Mouse (Mus musculus) intestine, embryonic 16.5 days (tissue): ENCODE measurements at regions not wholly inside any gene's neighbourhood (a gene's known extent, or its start where the extent isn't known, plus 50 kb on each side); places are given as distances from the start of the nearest gene placed in this dataset.

Experiments used
- ATAC-seq: fragments of 200-750 bp; cut with Nextera tagmentation; 2 replicates; pipeline ENCODE4 v1.8.0; 2017; ENCODE audit warnings: moderate TSS enrichment, moderate library complexity
- H3K27ac ChIP-seq: fragments of 300-500 bp; sonication (generic); 2 replicates; pipeline ENCODE4 v1.5.1; 2014; ENCODE audit warnings: mild to moderate bottlenecking, low read length
- H3K27me3 ChIP-seq: fragments of 300-500 bp; sonication (generic); replicated peaks from 2 replicates; pipeline ENCODE4 v1.6.1; 2014; ENCODE audit warnings: low read length, control low read depth, mixed read lengths; ENCODE audit not compliant: control insufficient read depth, insufficient read depth
- H3K36me3 ChIP-seq: fragments of 300-500 bp; sonication (generic); 2 replicates; pipeline ENCODE4 v1.6.1; 2014; ENCODE audit warnings: low read length, control low read depth; ENCODE audit not compliant: control insufficient read depth, insufficient read depth
- H3K4me1 ChIP-seq: fragments of 300-500 bp; sonication (generic); 2 replicates; pipeline ENCODE4 v1.6.1; 2014; ENCODE audit warnings: low read length, control low read depth, mixed read lengths; ENCODE audit not compliant: control insufficient read depth, insufficient read depth
- H3K4me2 ChIP-seq: fragments of 300-500 bp; sonication (generic); 2 replicates; pipeline ENCODE4 v1.6.1; 2014; ENCODE audit warnings: low read depth, low read length, control low read depth
- H3K4me3 ChIP-seq: fragments of 300-500 bp; sonication (generic); 2 replicates; pipeline ENCODE4 v1.5.1; 2014; ENCODE audit warnings: mild to moderate bottlenecking, low read length
- H3K9ac ChIP-seq: fragments of 300-500 bp; sonication (generic); 2 replicates; pipeline ENCODE4 v1.6.1; 2014; ENCODE audit warnings: low read depth, low read length
- H3K9me3 ChIP-seq: fragments of 300-500 bp; sonication (generic); 2 replicates; pipeline ENCODE4 v1.6.1; 2016; ENCODE audit warnings: low read length, control low read depth; ENCODE audit not compliant: control insufficient read depth
- WGBS: fragments of 180-500 bp; shearing (Covaris S2); extraction: QIAGEN DNeasy Blood & Tissue Kit; methylation state at CpG from one replicate; pipeline ENCODE4 v1.1.7; 2014; 5-methylcytosine and 5-hydroxymethylcytosine counted together

DNA sequence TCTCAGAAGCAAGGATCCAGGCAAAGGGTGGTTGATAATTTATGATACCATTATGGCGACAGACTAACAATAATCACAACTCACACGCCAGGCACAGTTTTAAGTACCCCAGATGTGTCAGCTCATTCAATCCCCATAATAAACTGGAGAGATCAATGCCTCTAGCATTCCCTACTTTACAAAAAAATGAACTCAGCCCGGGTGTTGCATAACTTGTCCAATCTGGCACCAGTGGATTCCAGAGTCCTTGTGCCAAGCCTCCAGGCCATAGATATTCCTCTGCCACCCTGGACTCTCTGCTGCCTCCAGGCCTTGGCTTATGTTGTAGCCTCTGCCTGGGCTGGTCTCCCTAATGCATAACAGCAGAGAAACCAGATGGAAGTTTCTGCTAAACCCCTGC, 185.0 kb downstream of the CK137956 start:
- Histone ChIP-seq H3K9me3 (no peaks in the 10 kb centered on the region), H3K36me3 (no peaks in the 10 kb centered on the region), H3K4me3 (no peak overlapping the region), H3K4me2 (no peak overlapping the region), H3K4me1 (no peaks in the 10 kb centered on the region), H3K9ac (no peak overlapping the region), H3K27ac (no peak overlapping the region), H3K27me3 (no peaks in the 10 kb centered on the region)
- no peak for ATAC-seq
- 71% methylated on average over 3 of the region's 3 CpGs for WGBS

DNA sequence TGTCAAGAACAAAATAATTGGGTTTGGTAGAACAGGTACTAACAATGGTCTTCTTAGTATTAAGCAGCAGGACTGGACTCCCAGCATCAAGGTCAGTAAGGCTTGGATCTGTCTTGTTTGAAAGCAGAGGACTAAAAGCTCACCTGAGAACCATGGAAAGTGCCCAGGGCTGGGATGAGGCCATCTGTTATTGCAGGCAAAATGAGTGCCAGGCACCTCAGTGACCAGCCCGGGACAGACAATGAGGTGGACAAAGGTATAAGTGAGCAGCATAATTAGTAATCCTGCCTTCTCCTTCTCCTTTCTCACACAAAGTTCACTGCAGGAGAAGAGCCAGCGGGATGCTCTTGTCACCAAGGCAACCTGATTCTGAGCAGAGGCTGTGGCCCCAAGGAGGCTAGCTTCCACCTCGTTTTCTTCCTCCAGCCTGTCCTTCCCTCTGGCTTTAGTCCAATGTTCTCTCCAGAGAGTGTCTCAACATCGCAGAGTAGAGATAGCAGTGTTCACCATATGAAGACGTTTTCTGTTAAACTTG, 198.7 kb downstream of the CK137956 start:
- Histone ChIP-seq H3K4me3 (no peak overlapping the region), H3K9ac (no peak overlapping the region), H3K9me3 (no peaks in the 10 kb centered on the region), H3K36me3 (no peaks in the 10 kb centered on the region), H3K4me1 (no peaks in the 10 kb centered on the region), H3K27ac (no peak overlapping the region), H3K4me2 (no peak overlapping the region), H3K27me3 (no peaks in the 10 kb centered on the region)
- no peak for ATAC-seq
- 53% methylated on average over 5 of the region's 5 CpGs for WGBS

DNA sequence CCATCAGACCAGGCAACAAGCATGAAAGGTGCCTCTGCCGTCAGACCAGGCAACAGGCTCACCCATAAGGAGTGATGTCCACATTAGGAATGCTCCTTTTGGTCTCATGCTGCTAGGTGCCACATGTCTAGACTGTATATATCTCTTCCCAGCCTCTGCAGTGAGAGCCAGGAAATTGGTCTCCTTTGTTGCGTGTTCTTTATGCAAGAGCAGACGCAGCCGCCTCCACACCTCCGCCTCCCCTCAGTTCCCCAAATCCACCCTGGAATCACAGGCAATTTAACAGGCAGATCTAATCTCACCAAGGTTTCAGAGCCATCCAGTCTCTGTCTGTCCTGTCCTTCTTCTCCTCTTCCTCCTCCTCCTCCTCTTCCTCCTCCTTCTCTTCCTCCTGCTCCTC, 207.0 kb downstream of the CK137956 start:
- no peak for ATAC-seq
- no peaks in the 10 kb centered on the region for H3K9me3 ChIP-seq
- no peaks in the 10 kb centered on the region for H3K36me3 ChIP-seq
- H3K27me3 ChIP-seq = no peaks in the 10 kb centered on the region
- H3K9ac ChIP-seq = no peak overlapping the region
- H3K4me3 ChIP-seq = no peak overlapping the region
- WGBS = 87% methylated on average over 5 of the region's 5 CpGs
- H3K4me1 ChIP-seq = no peaks in the 10 kb centered on the region
- no peak overlapping the region for H3K4me2 ChIP-seq
- no peak overlapping the region for H3K27ac ChIP-seq

DNA sequence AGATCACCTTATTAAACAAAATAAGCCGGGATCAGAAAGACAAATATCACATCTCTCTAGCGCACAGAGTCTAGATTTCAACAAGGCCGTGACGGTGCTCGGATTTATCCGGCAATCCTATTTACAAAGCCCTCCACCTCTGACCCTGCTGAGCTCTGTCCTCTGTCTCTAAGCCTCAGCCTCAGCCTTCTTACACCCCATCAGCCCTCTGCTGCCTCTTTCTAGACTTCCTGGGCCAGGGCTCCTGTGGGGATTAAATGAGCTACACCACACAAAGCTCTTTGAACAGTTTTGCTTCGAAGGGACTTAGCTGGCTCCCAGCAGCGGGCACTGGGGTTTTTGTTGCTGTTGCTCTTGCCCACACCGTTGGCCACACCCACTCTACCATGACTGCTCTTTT, 211.8 kb downstream of the CK137956 start:
- Histone ChIP-seq H3K9me3 (no peaks in the 10 kb centered on the region), H3K4me3 (no peak overlapping the region), H3K27ac (no peak overlapping the region), H3K9ac (no peak overlapping the region), H3K4me1 (no peaks in the 10 kb centered on the region), H3K27me3 (no peaks in the 10 kb centered on the region), H3K36me3 (no peaks in the 10 kb centered on the region), H3K4me2 (no peak overlapping the region)
- ATAC-seq = no peak
- WGBS = 80% methylated on average over 9 of the region's 9 CpGs

DNA sequence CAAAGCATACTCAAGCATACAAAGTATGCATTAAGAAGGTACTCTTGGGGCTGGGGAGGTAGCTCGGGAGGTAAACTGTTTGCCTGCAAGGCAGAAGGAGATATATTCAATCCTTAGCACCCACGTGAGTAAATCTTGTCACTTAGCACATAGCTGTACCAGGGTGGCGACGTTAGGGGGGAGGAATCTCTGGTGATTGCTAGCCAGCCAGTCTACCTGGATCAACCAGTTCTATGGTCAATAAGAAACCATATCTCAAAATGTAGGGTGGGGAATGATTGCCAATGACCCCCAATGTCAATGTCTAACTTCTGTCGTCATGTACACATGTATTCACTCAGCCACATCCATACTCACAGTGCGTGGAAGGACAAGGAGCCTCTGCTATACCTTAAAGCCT, 214.5 kb downstream of the CK137956 start:
- Histone ChIP-seq H3K4me1 (no peaks in the 10 kb centered on the region), H3K27ac (no peak overlapping the region), H3K4me3 (no peak overlapping the region), H3K4me2 (no peak overlapping the region), H3K27me3 (no peaks in the 10 kb centered on the region), H3K9ac (no peak overlapping the region), H3K9me3 (no peaks in the 10 kb centered on the region), H3K36me3 (no peaks in the 10 kb centered on the region)
- no peak for ATAC-seq
- 72% methylated on average over 6 of the region's 6 CpGs for WGBS

DNA sequence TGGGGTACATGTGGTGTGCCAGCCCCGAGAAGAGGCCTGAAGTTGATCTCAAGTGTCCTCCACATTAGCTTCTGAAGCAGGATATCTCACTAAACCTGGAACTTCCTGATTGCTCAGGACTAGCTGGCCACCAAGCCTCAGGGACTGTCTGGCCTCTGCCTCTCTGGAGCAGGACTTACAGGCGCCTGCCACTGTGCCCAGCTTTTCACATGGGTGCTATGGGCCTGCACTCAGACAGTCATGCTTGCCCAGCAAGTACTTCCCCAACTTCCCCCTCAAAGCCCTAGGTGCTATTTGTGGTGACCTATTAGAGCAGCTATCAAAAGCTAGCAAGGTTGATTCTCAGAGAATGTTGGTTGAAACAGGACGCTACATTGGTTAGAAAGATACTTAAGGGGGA, 220.0 kb downstream of the CK137956 start:
- ATAC-seq = no peak
- Histone ChIP-seq H3K27ac (no peak overlapping the region), H3K4me3 (no peak overlapping the region), H3K27me3 (no peaks in the 10 kb centered on the region), H3K36me3 (no peaks in the 10 kb centered on the region), H3K9me3 (no peaks in the 10 kb centered on the region), H3K4me1 (no peaks in the 10 kb centered on the region), H3K9ac (no peak overlapping the region), H3K4me2 (no peak overlapping the region)
- 83% methylated on average over 3 of the region's 3 CpGs for WGBS

DNA sequence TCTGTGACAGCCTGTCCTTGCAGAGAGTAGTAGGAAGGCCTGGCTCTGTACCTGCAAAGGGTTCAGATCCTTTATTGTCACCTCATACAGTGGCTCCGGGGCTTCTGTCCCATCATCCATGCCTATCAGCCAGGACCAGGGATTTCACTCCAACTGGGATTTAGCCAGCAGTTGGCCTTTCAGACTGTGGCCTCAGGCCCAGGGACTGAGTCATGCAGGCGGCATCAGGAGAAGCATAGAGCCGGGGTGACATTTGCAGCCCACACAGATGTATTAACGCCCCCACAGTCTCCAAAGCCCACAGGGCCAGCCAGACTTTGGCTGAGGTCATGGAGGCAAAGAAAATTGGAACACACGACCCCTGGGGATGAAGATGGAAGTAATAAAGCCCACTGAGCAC, 222.9 kb downstream of the CK137956 start:
- Histone ChIP-seq H3K4me2 (no peak overlapping the region), H3K27ac (no peak overlapping the region), H3K36me3 (no peaks in the 10 kb centered on the region), H3K4me3 (no peak overlapping the region), H3K9ac (no peak overlapping the region), H3K27me3 (no peaks in the 10 kb centered on the region), H3K4me1 (no peaks in the 10 kb centered on the region), H3K9me3 (no peaks in the 10 kb centered on the region)
- no peak for ATAC-seq
- 75% methylated on average over 5 of the region's 5 CpGs for WGBS

DNA sequence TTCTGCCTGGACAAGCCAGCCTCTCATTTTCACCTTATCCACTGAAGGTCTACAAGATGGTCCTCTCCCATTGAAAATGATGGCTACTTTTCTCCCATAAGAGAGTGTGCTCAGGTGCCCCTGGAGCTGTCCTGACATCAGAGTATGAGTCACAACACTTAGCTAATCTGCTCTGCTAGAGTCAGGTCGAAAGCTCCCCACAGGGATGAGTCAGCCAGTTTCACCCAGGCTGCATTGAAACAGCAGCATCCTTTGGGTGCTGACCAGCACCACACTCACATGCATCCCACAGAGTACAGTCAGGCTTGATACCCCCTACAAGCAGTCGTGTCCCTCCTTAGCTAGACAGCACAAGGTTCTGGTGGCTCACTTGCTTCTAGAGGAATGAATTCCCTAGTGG, 234.0 kb downstream of the CK137956 start:
- Histone ChIP-seq H3K27me3 (no peaks in the 10 kb centered on the region), H3K36me3 (no peaks in the 10 kb centered on the region), H3K27ac (no peak overlapping the region), H3K9me3 (no peaks in the 10 kb centered on the region), H3K4me1 (no peaks in the 10 kb centered on the region), H3K9ac (no peak overlapping the region), H3K4me3 (no peak overlapping the region), H3K4me2 (no peak overlapping the region)
- 79% methylated on average over 2 of the region's 2 CpGs for WGBS
- no peak for ATAC-seq

DNA sequence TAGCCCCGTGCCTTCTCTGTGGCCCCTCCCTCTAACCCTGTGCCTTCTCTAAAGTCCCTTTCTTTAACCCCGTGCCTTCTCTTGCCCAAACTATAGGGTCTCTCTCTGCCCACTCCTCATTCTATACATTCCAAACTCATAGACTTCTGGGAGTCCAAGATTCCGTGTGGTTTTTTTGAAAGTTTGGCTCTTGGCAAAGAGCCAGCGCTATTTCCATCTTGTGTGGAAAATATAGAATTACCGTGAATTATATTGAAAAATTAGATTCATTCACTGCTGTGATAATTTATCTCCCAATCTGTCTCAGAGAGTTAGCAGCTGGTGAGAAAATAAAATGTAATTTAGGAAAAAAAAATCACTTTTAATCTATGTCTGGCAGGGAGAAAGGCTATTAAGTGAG, 234.6 kb downstream of the CK137956 start:
- Histone ChIP-seq H3K9me3 (no peaks in the 10 kb centered on the region), H3K27me3 (no peaks in the 10 kb centered on the region), H3K9ac (no peak overlapping the region), H3K27ac (no peak overlapping the region), H3K36me3 (no peaks in the 10 kb centered on the region), H3K4me1 (no peaks in the 10 kb centered on the region), H3K4me3 (no peak overlapping the region), H3K4me2 (no peak overlapping the region)
- ATAC-seq = no peak
- 56% methylated on average over 5 of the region's 5 CpGs for WGBS

DNA sequence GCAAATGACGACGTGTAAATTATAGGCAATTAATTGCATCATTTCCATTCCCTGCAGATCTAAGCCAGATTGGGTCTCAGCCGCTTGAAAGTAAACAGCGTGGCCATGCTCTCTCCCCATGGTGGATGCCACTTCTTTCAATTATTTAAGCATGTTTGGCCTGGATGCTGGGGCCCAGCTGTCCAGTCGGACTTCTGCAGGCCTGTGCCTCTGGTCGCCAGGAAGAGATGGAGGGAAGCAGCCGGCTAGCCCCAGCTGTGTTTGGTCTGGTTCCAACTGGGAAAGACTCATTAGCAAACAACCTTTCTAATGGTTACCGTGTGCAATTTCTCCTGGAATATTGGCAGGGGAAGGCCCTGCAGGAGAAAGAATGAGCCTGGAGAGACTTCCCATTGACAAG, 236.1 kb downstream of the CK137956 start:
- Histone ChIP-seq H3K9ac (no peak overlapping the region), H3K4me1 (no peaks in the 10 kb centered on the region), H3K36me3 (no peaks in the 10 kb centered on the region), H3K27ac (no peak overlapping the region), H3K9me3 (no peaks in the 10 kb centered on the region), H3K27me3 (no peaks in the 10 kb centered on the region), H3K4me2 (no peak overlapping the region), H3K4me3 (no peak overlapping the region)
- WGBS = 50% methylated on average over 8 of the region's 8 CpGs
- no peak for ATAC-seq
